Mouse (Mus musculus): ENCODE measurements around the gene Dok5. TPM values are rescaled to one million over a fixed set of nuclear protein-coding genes. Genes with fewer than 3 reads are reported as not detected.

The Dok5 gene
- polyA plus RNA-seq, 1 experiment from 2014 or later = 2.0 TPM

DNA sequence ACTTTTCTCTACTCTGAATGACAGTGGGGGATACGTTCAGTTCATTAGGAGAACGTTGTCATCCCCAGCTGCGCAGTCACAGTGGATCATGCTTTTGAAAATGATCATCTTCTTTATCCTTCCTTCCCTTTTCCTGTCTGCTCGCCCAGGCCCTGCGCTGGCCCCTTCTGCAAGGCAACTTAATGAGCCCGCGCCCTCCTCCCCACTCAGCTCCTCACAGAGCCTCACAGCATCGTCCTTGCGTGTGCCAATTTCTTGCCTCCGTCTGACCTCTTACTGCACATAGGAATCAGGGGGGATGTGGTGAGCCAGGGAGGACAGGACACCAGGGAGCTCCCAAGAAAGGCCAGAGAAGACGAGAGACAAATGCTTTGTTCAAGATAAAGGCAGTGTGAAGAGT is 182.3 kb downstream of the Dok5 start:
- ATAC-seq (ENCODE audit: borderline replicate concordance, extremely low read depth, low FRiP score, low TSS enrichment) = no peak
- Histone ChIP-seq H3K27me3 (no peaks in the 10 kb centered on the region), H3K9me3 (no peaks in the 10 kb centered on the region), H3K4me3 (no peak overlapping the region), H3K4me2 (no peak overlapping the region), H3K27ac (no peak overlapping the region), H3K4me1 (no peaks in the 10 kb centered on the region), H3K36me3 (no peaks in the 10 kb centered on the region), H3K9ac (no peak overlapping the region)
- 67% methylated on average over 11 of the region's 11 CpGs for WGBS

DNA sequence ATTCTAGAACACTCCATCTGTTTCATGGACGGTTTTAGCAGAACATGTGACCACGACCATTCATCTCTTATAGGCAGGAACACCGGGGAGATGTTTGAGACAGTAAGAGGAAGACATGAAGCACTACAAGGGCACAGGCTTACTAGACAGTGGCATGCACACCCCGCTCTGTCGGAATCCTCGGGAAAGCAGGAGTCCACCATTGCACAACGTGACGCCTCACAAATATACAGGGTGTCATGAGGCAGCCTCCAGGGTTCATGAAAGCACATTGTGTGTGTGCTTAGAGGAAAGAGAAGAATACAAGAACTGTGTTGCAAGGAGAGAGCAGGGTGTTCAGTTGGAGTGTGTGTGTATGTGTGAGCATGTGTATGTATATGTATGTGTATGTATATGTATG is 184.0 kb downstream of the Dok5 start:
- Histone ChIP-seq H3K9me3 (no peaks in the 10 kb centered on the region), H3K4me2 (no peak overlapping the region), H3K27me3 (no peaks in the 10 kb centered on the region), H3K4me1 (no peaks in the 10 kb centered on the region), H3K36me3 (no peaks in the 10 kb centered on the region), H3K27ac (no peak overlapping the region), H3K9ac (no peak overlapping the region), H3K4me3 (no peak overlapping the region)
- WGBS = 81% methylated on average over 8 of the region's 8 CpGs
- ATAC-seq (ENCODE audit: borderline replicate concordance, extremely low read depth, low FRiP score, low TSS enrichment) = no peak

DNA sequence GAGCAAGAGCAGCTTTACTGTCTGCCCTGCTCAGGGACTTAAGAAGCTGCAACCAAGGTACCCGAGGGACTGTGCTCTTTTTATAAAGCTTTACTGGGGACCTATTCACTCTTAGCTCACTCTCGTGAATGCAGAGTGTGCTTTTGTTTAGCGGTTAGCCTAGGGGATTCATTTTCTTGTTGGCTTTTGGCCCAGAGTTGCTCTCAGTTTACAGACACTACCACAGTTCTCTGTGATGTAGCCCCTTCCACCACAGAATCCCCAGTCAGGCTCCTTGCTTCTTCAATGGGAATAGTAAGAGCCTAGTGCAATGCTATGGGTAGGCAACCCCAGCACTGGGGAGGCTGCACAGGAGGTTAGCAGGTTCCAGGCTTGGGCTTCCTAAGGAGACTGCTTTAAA is 190.7 kb downstream of the Dok5 start:
- H3K27me3 ChIP-seq = no peaks in the 10 kb centered on the region
- ATAC-seq (ENCODE audit: borderline replicate concordance, extremely low read depth, low FRiP score, low TSS enrichment) = no peak
- H3K36me3 ChIP-seq = no peaks in the 10 kb centered on the region
- no peaks in the 10 kb centered on the region for H3K4me1 ChIP-seq
- no peaks in the 10 kb centered on the region for H3K9me3 ChIP-seq
- no peak overlapping the region for H3K27ac ChIP-seq
- H3K4me3 ChIP-seq = no peak overlapping the region
- 33% methylated on average over 3 of the region's 3 CpGs for WGBS
- no peak overlapping the region for H3K4me2 ChIP-seq
- no peak overlapping the region for H3K9ac ChIP-seq

DNA sequence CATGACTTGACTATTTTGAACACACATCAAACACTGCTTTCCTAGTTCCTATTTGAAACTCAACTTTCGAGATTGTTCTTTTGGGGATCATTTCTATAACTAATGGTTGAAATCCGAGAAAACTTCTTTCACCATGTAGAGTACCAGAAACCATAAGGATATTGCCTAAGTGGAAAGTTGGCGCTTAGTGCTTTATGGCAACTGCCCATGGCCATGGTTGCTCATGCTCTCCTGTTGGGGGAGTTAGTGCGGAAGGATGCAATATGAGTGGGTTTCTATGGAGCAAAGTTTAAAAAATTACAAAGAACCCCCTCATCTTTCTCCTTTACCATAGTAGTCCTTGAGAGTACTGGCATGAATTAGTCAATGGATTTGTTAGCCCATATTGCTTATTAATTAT is 192.5 kb downstream of the Dok5 start:
- Histone ChIP-seq H3K4me2 (no peak overlapping the region), H3K36me3 (no peaks in the 10 kb centered on the region), H3K27me3 (no peaks in the 10 kb centered on the region), H3K9ac (no peak overlapping the region), H3K27ac (no peak overlapping the region), H3K4me1 (no peaks in the 10 kb centered on the region), H3K9me3 (no peaks in the 10 kb centered on the region), H3K4me3 (no peak overlapping the region)
- no peak for ATAC-seq (ENCODE audit: borderline replicate concordance, extremely low read depth, low FRiP score, low TSS enrichment)
- 88% methylated on average over 4 of the region's 4 CpGs for WGBS

DNA sequence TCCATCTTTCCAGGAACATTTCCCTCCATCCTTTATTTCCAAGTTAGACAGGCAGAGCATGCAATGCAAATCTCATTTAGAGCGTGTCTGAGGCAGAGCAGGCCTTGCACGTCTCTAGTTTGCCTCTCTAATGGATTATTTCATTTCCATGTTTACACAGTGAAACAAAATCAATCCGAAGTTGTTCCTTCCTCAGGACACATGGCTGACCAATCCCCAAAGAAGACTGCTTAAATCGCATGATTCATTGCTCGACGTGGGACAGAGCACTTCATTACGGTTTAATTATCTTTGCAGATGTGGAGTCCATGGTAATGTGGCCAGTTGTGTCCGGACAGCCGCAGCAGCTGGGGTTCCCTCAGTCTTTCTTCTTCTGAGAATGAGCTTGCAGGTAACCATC is 194.6 kb downstream of the Dok5 start:
- 69% methylated on average over 9 of the region's 9 CpGs for WGBS
- Histone ChIP-seq H3K4me2 (no peak overlapping the region), H3K9me3 (no peaks in the 10 kb centered on the region), H3K9ac (no peak overlapping the region), H3K4me3 (no peak overlapping the region), H3K27me3 (no peaks in the 10 kb centered on the region), H3K36me3 (no peaks in the 10 kb centered on the region), H3K4me1 (no peaks in the 10 kb centered on the region), H3K27ac (no peak overlapping the region)
- ATAC-seq (ENCODE audit: borderline replicate concordance, extremely low read depth, low FRiP score, low TSS enrichment) = no peak

Other genes with a start within 250 kb of the Dok5 start
- gene Pfdn4, start 235.4 kb upstream of the Dok5 start, polyA plus RNA-seq (2015; fragmentation: Nextera tagmentation; extraction: Ambion mirVana) = 69.3 and 70.6 TPM in 2 replicates
- gene Cyp24a1, start 234.7 kb upstream of the Dok5 start, polyA plus RNA-seq (2015; fragmentation: Nextera tagmentation; extraction: Ambion mirVana) = not detected in 2 replicates
- not detected in 2 replicates for gene 4930470P17Rik, start 129.8 kb upstream of the Dok5 start, polyA plus RNA-seq (2015; fragmentation: Nextera tagmentation; extraction: Ambion mirVana)

Measured in lung, embryonic 15.5 days (tissue).